Mouse (Mus musculus): ENCODE measurements around the gene Idh3g.
"Not testable (repeated sequence)": the region's sequence is repeated elsewhere in the genome, so short reads cannot be mapped to it uniquely, and the experiment has no call there.

The Idh3g gene

GRCm38 (mm10) chrX:73756334-73757140, 30.2 kb downstream of the Idh3g start, which contains the start of gene Plxnb3:
TSS of gene Plxnb3 (plus strand) at chrX:73757090.
- DNase-seq (ENCODE audit: low spot score) = peak; percentile 41

GRCm38 (mm10) chrX:73748977-73749376, 37.7 kb downstream of the Idh3g start:
- DNase-seq (ENCODE audit: low spot score) = no peak

GRCm38 (mm10) chrX:73744774-73745481, 41.8 kb downstream of the Idh3g start:
- no peak for DNase-seq (ENCODE audit: low spot score)

- DNase-seq (ENCODE audit: low spot score) = not testable (repeated sequence)
Observed at GRCm38 (mm10) chrX:73739841-73740240, 46.9 kb downstream of the Idh3g start.

- DNase-seq (ENCODE audit: low spot score) = no peak
Observed at GRCm38 (mm10) chrX:73739151-73739550, 47.5 kb downstream of the Idh3g start.

GRCm38 (mm10) chrX:73738155-73738554, 48.5 kb downstream of the Idh3g start:
- DNase-seq (ENCODE audit: low spot score) = no peak

- no peak for DNase-seq (ENCODE audit: low spot score)
Observed at GRCm38 (mm10) chrX:73730908-73731307, 55.8 kb downstream of the Idh3g start.
